Mouse (Mus musculus) heart, adult 2 months (tissue): ENCODE results near the gene Spsb2.

Source experiments
- CTCF ChIP-seq: fragments of 200-600 bp; IDR thresholded peaks from 2 replicates; pipeline ENCODE4 v1.8.1; 2022; ENCODE audit warnings: antibody characterized with exemption, mild to moderate bottlenecking, moderate library complexity
- EP300 ChIP-seq: fragments of 200-500 bp; IDR thresholded peaks from 2 replicates; pipeline ENCODE4 v1.6.1; 2011; ENCODE audit warnings: low read depth, low read length, control low read depth; ENCODE audit not compliant: insufficient read depth
- POLR2A ChIP-seq: fragments of 200-500 bp; IDR thresholded peaks from 2 replicates; pipeline ENCODE4 v1.6.1; 2011; ENCODE audit warnings: mild to moderate bottlenecking, low read depth, low read length, control low read depth; ENCODE audit not compliant: insufficient read depth

- no peak for TF ChIP-seq CTCF
- no peak for TF ChIP-seq POLR2A
- no peak for TF ChIP-seq EP300
Measured at GRCm38 (mm10) chr6:124836411-124836810, 27.9 kb downstream of the Spsb2 start.
